Mouse (Mus musculus): Measurements from ENCODE around the gene Glis3. TPM values are rescaled to one million over a fixed set of nuclear protein-coding genes. Genes with fewer than 3 reads are reported as not detected.

Gene Glis3
- total RNA-seq, 2 experiments from 2014 or later, result 7.8 to 8.1 TPM

DNA sequence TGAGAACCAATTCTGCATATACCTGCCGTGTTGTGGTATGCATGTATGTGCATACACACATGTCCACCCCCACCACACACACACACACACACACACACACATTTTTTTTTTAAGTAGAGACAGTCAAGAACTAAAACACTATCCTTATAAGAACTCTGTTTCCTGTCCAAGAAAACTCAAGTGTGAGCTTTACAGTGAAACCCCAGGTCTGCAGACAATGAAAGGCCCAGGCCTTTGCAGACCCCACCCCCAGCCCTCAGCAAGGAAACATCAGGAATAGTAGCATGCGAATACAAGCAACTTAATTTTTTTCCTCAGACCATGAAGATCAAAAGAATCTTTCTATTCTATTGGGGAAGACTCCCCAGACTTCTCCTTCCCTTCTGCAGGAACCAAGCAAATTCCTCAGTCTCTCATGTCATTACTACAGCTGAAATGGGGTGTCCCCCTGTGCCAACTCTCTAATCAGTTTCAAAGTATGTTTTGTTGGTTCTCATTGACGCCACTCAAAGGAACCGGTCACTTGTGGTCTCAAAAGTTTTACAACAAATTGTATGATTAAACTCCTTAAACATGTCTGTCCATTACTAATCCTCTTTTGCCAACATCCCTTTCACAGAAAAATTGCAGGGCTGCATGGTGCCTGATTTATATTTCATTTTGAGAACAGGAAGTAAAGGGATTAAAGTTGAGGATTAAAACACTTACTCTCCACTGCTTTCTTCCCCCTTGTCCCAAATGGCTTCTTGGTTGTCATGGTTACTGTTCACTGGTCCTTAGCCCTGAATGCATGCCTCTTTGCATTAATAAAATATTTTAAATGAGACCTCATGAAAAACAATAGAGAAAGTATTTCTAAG, 343.0 kb downstream of the Glis3 start:
- no peak for DNase-seq (ENCODE audit: low spot score in 2 of 2)

DNA sequence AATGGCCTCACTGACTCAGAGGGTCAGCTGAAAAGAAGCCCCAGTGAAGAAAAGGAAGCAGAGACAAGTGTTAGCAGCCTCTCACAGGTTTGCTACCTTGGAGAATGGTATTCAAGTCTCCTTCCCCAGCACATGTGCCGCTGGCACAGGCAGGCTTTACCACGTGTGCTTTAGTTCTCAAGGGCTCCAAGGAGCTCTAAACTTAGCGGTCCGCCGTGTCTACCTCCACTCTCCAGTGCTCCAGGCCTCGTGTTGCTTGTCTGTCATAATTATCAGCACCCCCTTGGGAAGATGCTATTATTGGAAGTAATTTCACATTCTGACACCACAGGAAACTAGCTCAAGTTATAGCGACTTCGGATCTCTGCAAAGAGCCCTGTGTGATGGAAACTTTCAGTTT, 344.0 kb downstream of the Glis3 start:
- DNase-seq (ENCODE audit: low spot score in 2 of 2), result no peak

DNA sequence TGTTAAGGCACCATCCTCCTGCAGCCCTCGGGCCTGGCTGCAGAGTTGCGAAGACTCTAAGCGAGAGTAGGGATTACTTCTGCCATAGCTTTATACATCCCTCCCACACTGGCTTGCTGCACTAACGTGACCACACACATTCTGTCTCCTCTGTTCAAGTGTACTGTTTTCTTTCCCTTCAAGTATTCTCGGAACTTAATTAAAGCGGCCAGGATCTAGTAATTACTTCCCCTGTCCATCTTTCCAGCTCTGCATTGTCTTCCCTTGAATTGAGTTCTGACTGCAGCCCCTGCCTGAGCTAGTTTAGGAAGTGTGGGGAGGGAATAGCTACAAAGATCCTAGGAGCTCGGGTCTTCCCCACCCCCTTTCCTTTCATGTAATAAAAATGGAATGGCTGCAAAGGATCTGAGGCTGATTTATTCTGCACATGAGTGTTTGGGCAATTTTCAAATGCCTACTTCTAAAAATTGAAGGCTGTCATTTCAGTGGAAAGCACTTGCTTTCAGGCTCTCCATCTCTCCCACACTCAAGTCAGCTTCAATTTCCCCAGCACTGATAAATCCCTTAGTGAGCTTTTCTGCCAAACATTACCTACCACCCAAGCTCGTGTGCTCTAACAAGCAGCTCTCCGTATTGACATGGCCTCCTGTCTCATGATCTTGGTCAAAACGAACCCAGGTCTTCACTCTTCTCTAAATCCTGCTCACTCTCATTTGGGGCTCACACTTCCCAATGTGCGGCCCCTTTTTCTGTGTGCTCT, 346.7 kb downstream of the Glis3 start:
- DNase-seq (ENCODE audit: low spot score in 2 of 2), result no peak

DNA sequence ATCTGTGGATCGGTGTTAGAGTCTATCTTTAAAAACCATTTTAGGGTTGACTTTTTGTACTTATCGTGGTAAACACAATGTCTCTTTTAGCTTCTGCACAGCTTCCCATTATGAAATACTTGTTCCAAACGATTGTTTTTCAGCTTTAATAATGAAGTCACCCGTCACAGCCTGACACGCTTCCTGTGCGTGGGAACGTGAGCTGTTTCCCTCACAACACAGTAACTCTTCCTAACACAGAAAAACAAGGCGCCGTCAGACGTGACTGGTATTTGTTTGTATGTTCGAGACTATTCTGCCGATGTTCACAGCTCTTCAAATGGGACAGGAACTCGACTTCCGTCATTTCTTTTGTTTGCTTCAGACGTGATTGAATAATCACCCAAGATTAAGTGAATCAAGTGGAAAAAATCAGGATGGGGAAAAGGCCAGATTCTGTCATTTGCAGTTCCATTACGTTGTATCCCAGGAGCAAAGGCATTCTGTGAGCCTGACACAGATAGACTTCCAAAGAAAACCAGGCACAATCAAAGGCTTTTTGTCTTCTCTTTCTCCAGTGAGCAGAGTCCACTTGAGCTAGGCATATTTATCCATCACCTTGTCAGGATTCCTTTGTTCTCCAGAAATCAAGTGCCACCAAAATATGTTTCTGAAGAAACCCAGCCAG, 351.3 kb downstream of the Glis3 start:
- no peak for DNase-seq (ENCODE audit: low spot score in 2 of 2)

DNA sequence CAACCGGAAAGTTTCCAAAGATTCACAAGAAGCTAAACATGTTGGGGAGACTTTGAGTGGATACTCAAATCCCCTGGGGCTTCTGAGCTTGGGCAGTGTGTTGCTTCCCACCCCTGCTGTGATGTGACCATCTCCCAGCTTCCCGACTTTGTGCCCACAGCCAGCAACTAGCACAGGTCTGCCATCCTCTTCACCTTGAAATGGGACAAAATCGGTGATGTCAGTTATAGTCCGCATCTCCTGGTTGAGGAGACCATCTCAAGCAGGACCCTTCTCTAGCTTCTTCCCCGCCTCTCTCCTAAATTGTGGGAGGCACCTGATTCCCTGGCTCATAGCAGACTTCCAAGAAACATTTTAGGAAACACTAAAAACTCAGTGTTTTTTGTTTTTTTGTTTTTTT, 352.3 kb downstream of the Glis3 start:
- no peak for DNase-seq (ENCODE audit: low spot score in 2 of 2)

DNA sequence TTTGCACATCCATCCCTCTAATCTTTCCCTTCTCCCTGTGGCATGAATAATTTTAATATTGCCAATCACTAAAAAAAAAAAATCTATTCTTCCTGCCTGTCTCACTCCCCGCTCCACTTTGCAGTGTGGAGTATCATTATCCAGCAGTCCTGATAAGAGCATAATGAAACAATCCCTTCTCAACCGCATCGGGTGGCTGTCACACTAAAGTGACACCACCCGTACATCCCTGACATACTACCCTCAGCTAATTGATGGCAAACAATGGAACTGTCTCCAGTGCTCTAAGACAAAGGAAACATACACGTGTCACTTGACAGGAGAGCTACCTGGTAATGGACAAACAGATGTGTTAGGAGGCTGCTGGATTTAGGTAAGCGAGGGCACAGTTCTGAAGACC, 373.8 kb downstream of the Glis3 start:
- DNase-seq (ENCODE audit: low spot score in 2 of 2), result no peak

DNA sequence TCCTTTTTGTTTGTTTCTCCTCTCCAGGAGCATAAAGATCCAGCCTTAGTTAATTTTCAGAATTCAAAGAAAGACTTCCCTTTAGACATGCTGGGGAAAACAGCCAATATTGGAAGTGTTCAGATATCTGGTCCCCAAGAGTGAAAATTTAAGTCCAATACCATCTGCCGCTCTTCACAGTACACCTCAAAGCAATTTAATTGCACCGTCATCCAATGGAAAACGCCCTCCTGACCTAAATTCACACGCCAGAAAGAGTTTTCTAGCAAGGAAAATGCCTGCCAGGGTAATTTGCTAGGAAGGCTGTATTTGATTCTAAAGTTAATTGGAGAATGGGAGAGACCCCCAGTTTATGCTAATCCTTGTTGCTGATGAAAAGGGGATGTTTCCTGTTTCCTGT, 374.4 kb downstream of the Glis3 start:
- DNase-seq (ENCODE audit: low spot score in 2 of 2), result no peak

DNA sequence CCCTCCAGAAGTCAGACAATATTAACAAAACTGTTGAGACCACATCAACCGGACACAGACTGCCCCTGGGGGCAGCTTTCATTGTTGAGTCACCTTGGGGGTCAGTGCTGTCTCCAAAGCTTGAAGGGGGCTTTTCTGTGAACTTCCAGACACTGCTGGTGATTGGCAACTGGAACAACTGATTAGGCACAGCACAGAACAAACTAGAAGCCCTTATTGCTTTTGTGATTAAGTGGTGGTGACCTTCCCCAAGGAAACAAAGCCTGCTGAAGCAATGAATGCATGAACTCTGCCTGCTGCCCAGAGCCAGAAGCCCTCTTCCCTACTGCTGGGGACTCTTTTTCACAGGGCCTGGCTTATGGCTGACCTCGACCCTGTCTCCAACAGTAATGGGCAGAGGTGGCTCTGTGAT, 377.0 kb downstream of the Glis3 start:
- no peak for DNase-seq (ENCODE audit: low spot score in 2 of 2)

DNA sequence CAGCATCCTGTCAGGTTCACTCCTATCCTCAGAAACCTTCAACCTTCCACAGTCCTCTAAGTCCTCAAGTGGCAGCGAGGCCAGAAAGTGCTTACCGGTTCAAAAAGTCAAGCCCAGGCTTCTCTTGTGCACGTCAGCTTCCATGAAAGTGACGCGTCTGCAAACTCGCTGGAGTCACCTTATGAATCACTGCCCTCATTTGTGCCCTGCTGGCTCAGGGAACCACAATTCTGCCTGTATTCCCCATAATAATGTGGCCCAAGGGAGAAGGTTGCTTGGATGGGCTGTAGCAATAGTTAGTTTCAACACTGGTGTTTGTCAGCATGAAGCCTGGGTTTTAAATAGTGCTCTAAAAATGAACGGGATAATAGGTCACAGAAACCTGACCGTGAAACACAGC, 379.7 kb downstream of the Glis3 start:
- no peak for DNase-seq (ENCODE audit: low spot score in 2 of 2)

DNA sequence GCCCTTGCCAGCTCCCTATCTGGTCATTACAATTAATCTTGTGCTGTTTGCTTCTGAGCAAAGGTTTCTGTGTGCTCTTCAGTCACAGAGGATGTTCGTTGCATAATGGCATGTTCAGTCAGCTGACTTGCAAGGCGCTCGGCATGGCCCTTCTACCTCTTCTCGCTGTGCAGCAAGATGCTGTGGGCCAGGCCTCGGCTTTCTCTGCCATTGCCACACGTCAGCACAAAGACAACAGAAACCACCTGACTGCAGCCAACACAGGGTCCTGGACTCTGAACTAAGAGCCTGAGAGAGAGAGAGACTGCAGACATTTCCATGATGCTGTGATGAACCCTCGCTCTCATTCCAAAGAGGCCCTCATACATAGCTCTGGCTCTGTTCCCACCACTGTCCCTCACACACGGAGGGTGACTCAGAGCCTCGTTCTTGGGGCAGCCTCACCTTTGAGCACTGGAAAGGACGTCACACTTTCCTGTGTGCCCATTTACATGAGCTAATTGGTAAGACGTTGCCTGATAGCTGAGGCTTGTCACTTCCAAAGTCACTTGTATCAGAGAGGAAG, 380.6 kb downstream of the Glis3 start:
- DNase-seq (ENCODE audit: low spot score in 2 of 2), result peak in 1 of 2 experiments; percentile 16

DNA sequence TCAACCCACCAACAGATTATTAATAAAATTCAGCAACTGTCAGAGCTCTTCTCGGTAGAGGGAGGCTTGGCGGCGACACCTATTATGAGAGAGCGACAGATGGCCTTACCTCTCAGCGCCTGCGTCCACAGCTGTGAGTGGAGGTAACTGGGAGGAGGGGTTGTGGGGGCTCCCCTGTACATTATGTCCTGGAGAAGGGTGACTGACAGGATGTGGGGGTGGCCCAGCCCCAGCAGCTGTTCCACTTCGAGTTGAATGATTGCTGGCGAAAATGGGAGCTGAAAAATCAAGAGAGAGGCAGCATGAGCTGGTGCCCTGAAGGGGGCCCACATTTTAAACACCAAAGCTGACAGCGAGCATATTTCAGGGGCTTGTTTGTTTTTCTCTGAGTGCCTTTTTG, 381.2 kb downstream of the Glis3 start:
- no peak for DNase-seq (ENCODE audit: low spot score in 2 of 2)

DNA sequence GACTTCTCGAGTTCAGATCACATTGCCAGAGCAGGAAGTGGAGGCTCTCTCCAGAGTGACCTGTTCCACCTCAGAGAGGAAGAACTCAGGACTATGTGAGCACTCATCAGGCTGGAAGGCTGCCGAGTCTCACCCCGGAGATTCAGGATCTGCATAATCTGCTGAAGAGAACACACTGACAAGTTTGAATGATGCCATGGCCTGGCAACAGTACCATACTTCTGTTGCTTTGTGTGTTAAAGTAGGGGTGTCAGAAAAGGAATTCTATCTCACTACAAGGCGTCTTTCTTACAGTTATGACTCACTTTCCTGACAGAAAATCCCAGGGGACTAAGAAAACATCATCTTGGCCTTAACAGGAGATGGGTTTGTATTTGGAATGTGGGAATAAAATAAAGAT, 388.3 kb downstream of the Glis3 start:
- no peak for DNase-seq (ENCODE audit: low spot score in 2 of 2)

DNA sequence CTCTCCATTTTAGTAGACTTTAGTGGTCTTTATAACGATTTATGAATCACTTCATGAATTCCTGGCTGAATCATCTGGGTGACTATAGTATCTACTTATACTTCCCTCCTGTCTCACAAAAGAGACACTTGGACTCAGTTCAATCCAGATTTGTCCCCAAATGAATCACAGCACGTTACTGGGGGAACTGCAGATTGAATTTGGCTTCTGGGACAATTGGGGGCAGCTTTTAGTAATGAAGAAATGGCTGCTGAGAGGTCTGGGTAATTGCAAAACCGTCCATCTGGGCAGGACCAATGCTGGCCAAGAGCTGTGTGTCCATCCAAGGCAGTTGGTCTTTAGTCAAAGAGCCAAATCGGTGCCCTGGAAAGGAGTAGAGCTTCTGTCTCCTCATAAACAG, 390.4 kb downstream of the Glis3 start:
- DNase-seq (ENCODE audit: low spot score in 2 of 2), result no peak

DNA sequence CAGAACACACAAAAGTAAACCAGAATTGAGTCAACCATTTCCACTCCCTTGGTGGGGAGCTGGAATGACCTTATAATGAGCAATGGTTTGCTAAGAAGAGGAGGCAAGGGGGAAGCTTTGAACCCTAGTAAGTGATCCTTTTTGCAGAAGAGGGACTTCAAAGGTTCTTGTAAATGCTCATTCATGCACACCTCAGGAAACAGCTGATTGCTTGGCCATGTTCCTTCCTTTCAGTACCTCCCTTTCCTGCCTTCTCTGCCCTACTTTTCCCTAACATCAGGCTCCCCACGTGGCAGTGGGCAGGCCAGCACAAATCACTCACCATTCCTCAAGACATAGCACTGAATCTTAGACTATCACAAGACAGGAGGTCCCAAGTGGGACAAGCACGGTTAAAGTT, 392.4 kb downstream of the Glis3 start:
- DNase-seq (ENCODE audit: low spot score in 2 of 2), result no peak

DNA sequence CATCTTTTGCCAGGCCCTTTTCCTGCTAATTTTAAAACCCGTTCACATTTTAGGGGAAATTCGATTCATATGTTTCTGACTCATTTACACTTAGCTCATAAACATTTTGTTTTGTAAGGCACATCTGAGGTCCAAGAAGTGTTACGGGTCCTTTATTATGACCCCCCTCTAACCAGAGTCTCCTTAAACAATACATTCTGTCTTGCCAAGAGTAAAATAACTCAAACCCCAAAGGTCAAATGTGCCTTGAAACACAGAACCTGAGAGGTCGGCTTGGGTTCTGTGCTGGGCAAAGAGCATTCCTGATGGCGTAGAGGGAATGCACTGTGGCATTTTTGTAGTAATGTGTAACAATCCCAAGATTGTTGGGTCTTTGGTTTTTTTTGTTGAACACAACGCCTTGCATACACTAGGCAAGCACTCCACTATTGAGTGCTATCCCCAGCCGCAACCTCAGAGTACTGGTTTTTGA, 395.7 kb downstream of the Glis3 start:
- DNase-seq (ENCODE audit: low spot score in 2 of 2), result no peak

DNA sequence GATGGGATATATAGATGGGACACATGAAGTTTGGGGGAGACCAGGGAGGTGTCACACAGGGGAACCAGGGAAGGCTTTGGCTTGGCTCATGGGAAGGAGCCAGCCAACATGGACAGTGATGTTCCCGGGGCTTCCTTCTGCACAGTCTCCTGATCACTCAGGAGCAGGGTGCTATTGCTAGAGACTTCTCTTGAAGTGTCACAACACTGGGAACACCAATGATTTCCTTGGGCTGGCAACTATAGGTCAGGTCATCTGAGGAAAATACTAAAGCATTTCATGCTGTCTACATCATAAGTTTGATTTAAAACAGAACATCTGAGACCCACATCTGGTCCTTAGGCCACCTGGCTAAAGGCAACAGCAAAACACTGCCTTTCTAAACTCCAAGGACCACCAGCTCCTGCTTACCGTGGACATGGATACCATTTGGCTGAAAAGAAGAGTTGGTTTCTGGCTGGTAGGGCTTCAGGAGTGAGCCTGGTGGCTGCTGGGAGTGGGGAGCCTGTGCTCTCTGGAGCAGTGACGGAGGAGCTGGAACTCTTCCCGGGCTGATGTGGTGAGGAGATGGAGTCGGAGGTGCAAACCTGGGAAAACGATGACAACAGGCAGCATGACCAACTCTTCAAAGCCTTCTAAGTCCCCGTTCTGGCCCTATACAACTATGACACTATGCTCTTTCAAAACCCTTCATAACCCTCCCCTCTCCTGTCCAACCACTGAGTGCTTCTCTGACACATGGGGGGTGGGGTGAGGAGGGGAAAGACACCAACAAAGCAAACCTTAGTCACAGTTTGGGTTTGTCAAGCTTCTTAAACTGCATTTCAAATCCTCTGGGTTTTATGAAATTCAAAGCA, 396.4 kb downstream of the Glis3 start:
- no peak for DNase-seq (ENCODE audit: low spot score in 2 of 2)

DNA sequence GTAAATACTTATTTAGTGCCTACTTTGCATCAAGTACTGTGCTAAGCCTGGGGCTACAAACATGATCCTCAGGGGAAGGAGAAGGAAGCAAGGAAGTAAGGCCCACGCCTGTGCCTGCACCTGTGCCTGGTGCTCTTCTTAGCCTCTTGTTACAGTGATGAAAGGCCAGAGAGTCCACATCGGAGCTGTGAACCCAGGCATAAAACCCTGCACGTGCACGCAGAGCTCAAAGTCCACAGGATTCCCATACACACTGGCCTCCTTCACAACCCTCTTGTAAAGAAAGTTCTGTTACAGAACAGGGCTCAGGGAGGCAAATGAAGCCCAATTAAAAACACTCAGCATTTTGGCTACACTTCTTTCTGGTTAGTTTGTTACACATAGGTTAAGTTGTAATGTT, 398.5 kb downstream of the Glis3 start:
- no peak for DNase-seq (ENCODE audit: low spot score in 2 of 2)

DNA sequence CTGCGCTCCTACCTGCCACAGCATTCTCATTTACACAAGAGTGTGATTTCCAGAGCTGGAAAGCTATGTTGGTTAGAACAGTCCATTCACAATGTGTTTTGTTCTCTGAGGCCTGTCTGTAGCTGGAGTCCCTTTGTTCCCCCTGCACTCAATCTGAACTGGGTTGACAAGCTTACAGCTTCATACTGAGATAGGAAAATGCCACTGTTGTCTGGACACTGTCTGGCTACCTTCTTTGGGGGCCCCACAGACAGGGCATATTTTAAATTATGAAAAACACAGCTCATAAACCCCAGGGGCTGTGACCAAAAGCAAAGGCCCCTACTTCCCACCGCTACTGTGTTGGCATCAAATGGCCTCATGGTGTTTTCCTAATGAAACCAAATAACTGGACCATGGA, 402.8 kb downstream of the Glis3 start:
- DNase-seq (ENCODE audit: low spot score in 2 of 2), result no peak

DNA sequence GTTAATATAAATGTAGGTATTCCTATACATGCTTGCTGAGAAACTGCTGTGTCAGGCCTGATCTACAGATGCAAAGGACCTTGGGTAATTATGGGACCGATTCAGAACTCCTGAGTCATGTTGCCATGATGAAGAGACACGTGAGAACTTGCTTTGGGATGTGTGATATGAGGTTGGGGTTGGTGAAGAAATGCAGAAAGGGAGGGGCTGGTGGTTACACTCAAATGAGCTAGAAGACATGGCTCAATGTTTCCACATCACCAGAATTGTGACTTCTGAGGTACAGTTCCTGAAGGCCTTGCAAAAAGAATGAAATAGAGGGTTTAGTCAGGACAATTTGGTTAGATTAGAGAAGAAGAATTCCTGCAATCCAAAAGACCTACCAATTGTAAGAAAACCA, 405.4 kb downstream of the Glis3 start:
- DNase-seq (ENCODE audit: low spot score in 2 of 2), result no peak

DNA sequence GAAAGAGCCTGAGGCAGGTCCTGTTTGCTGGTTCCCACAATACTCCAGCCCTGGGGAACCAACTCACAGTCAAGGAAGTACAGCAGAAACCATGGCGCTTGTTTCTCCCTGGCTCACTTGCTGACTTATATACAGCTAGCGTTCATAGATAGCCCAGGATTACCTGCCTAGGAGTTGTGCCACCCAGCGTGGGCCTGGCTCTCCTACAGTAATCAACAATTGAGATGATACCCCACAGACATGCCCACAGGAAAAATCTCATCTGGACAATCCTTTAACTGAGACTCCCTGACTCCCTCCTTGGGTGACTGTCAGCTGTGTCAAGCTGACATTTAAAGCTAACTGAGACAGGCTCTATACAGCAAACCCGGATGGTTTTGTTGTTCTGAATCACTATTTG, 405.9 kb downstream of the Glis3 start:
- no peak for DNase-seq (ENCODE audit: low spot score in 2 of 2)

DNA sequence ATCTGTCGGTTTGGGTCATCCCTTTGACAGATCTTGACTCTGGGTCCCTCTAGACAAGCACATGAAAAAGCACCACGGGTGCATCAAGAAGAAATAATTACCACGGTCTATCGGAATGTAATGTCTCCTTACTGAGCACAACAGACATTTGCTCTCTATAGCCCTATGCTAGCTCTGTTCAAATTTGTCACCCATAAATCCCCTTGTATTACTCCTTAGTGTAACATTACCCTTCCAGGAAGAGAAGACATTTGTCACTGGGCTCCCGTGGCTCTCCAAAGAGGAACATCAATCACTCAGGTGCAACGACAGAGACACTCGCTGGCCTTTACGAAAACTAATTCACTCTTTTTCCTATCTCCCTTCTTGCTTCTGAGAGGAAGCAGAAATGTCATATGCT, 413.0 kb downstream of the Glis3 start:
- no peak for DNase-seq (ENCODE audit: low spot score in 2 of 2)

Measured in adrenal gland, adult 18-20 months (tissue).